Mouse (Mus musculus) kidney, postnatal 14 days (tissue): ENCODE measurements at regions not wholly inside any gene's neighbourhood (a gene's known extent, or its start where the extent isn't known, plus 50 kb on each side); places are given as distances from the start of the nearest gene placed in this dataset.

ENCODE experiments used
- DNase-seq: peaks from one replicate; pipeline ENCODE4 v3.0.0; 2022; ENCODE audit warnings: mixed read lengths

- DNase-seq: no peak
These were observed 271.5 kb upstream of the Slc24a2 start for GRCm38 (mm10) chr4:87501791-87502190.

- DNase-seq: no peak
These were observed 270.2 kb upstream of the Slc24a2 start for GRCm38 (mm10) chr4:87500441-87500840.

- no peak for DNase-seq
These were observed 257.5 kb upstream of the Slc24a2 start for GRCm38 (mm10) chr4:87487798-87488197.

DNA sequence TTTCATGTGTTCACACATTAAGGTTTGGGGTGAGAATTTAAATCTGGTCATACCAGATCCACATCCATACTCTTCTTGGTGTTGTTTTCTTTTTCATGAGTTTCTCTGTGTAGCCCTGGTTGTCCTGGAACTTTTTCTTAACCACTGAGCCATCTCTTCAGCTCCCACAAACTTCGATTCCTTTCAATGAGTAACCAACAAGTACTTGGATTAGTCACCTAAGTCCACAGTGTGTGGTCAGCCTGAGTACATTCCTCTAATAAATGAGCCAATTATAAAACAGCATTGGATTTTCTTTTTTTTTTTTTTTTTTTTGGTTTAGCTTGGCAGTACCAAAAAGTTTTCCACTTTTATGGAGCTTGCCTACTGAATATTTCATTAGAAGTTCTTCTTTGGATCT lies 245.3 kb upstream of the Slc24a2 start:
- DNase-seq: no peak

GRCm38 (mm10) chr4:87473331-87474039 lies 243.2 kb upstream of the Slc24a2 start:
- no peak for DNase-seq

DNA sequence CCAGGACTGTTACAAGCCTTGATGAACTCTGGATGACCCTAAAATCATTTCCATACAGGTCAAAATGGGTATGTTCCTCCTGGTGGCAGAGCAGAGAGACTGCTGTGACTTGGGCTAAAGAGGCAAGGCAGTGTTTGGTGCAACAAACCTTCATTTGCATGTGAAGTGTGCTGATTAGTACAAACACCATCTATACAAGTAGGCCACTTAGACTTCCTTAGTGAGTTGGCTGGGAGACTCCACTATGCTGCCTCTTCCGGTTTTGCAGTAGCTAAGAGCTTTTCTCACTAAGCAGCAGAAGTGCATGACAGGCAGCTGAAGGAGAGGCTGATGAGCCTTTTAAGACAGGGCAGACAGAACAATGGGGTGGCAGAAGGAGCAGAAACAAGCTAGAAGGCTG lies 242.5 kb upstream of the Slc24a2 start:
- DNase-seq: no peak

GRCm38 (mm10) chr4:87471385-87471784 lies 241.1 kb upstream of the Slc24a2 start:
- DNase-seq: no peak

GRCm38 (mm10) chr4:87467600-87467999 lies 237.3 kb upstream of the Slc24a2 start:
- DNase-seq: no peak

DNA sequence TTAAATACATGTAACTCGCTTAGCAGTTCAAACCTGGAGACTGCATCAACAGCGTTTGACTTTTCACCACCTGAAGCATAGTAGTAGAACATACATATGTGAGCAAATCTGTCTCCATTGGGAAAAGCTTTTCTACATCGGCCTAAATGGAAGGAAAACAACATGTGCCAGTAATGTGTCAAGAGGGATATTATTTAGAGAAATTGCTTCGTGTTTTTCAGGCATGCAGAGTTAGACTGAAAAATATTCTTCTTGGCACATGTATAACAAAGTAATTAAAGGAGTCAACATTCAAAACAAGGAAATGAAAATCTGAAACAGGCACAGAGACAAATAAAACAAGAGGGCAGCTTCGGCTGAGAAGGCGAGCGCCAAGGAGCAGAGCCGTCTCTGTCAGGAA lies 236.7 kb upstream of the Slc24a2 start:
- peak; percentile 31 for DNase-seq

- DNase-seq: no peak
These were observed 231.1 kb upstream of the Slc24a2 start for GRCm38 (mm10) chr4:87461181-87461912.

DNA sequence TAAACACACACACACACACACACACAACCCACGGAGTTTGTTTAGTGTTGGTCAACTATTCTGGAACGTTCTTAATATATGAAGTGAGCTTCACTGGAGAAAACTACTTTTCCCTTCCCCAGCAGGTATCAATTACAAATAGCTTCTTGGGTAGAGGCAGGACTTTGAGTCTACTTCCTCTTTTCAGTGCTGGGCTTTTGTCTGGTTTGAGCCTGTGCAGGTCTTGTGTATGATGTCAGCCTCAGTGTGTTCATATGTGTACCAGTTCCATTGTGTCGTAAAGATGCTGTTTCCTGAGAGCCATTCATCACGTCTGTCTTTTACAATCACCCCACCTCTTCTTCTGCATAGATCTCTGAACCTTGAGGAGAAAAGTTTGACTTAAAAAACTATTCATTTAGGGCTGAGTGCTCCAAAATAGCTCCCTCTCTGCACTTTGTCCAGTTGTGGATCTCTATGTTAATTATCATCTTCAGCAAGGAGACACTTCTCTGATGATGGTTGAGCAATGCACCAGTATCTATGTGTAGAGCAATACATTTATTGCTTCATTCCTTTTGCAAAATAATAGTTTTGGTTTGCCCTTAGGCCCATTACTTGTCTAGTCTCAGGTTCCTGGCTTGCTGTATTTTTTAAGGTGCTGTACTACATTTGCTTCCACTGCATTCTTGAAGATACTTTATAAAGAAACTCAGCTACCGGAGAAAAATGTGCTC lies 225.7 kb upstream of the Slc24a2 start:
- DNase-seq: no peak

GRCm38 (mm10) chr4:87452122-87452521 lies 221.8 kb upstream of the Slc24a2 start:
- DNase-seq: no peak

GRCm38 (mm10) chr4:87451251-87451650 lies 221.0 kb upstream of the Slc24a2 start:
- DNase-seq: peak; percentile 36

DNA sequence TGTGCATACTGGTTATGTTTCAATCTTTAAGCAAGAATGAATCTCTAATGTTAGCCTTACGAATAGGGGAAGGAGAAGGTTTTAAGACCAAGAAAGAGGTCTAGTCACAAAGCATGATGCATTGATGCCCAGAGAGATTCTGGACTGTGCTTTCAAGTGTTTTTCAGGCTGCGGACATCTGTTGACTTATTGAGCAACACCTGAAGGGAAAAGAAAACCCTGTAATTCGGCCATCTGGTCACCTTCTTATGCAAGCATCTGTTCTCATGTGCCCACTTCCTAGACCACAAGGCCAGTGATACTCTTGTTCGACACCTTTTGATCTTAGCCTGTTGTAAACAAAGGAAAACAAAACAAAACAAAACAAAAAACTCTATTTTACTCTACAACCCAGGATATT lies 218.1 kb upstream of the Slc24a2 start:
- DNase-seq: no peak

- no peak for DNase-seq
These were observed 216.6 kb upstream of the Slc24a2 start for GRCm38 (mm10) chr4:87446856-87447255.

DNA sequence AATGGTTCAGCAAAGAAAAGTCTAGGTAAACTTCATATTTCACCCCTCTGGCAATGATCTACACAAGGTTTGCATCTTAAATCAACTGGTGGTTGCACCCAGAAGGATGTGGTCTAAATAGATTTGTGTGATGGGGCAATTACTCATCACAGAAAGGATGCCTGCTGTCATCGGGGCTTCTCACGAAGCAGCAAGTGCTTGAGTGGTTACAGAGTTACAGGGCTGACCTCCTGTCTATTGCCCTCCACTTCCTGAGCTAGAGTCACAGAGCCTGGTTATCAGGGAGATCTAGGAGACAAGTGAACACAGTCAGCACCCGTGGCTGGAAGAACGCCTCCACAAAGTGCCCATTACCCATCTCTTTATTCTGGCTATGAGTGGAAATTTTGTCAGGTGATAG lies 203.9 kb upstream of the Slc24a2 start:
- DNase-seq: no peak

DNA sequence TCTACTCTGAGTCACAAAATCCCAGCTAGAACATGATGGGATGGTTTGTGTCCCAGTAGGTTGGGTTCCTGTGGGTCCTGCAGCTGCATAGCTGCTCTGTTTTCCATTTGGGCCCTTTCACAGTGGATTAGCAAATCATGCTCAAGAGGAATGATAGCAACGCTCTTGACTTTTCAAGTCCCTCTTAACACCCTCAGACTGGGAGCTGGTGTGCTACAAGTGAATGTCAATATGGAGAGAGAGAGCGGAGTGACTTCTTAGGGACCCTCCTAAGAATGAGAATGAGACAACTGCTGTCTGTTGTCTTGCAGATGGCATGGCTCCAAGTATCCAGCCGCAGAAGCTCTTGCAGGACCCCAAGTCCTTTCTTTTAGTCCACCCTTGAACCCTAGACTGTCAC lies 198.1 kb upstream of the Slc24a2 start:
- no peak for DNase-seq

- DNase-seq: no peak
These were observed 193.8 kb upstream of the Slc24a2 start for GRCm38 (mm10) chr4:87424066-87424465.

DNA sequence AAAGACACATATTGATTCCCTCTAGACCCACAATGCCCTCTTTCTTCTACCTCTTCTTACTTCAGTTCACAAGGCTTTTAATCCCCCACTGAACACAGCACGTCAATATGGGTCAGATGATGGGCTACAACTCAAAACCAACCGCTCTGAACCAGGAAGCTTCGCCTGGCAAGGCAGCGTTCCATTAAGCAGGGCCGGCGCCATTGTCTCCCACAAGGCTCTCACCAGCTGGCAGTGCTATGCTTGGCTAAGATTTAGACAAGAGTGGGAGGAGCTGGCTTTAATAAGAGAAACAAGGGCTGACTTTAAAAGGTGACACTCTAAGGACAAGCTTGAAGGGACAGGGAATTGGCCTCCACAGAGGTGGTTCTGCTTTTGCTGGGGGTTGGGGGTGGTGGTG lies 192.3 kb upstream of the Slc24a2 start:
- no peak for DNase-seq

- DNase-seq: peak; percentile 24
These were observed 173.1 kb upstream of the Slc24a2 start for GRCm38 (mm10) chr4:87403354-87403753.

DNA sequence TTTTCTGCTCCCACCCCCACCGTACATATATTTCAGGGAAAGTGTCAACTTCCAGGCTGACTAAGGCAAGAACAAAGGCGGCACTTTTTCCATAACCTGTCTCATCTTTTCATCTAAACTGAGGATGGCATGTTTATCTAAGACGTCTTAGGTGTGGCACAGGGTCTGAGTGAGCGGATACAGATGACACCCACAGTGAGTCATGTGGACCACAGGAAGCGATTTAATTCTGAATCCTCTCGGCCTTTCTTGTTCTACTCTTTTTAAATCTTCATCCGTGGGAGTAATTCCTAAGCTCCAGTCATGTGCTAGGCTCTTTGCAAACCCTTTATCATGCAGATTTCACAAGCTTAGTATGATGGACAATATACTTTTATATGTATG lies 171.9 kb upstream of the Slc24a2 start:
- DNase-seq: no peak

DNA sequence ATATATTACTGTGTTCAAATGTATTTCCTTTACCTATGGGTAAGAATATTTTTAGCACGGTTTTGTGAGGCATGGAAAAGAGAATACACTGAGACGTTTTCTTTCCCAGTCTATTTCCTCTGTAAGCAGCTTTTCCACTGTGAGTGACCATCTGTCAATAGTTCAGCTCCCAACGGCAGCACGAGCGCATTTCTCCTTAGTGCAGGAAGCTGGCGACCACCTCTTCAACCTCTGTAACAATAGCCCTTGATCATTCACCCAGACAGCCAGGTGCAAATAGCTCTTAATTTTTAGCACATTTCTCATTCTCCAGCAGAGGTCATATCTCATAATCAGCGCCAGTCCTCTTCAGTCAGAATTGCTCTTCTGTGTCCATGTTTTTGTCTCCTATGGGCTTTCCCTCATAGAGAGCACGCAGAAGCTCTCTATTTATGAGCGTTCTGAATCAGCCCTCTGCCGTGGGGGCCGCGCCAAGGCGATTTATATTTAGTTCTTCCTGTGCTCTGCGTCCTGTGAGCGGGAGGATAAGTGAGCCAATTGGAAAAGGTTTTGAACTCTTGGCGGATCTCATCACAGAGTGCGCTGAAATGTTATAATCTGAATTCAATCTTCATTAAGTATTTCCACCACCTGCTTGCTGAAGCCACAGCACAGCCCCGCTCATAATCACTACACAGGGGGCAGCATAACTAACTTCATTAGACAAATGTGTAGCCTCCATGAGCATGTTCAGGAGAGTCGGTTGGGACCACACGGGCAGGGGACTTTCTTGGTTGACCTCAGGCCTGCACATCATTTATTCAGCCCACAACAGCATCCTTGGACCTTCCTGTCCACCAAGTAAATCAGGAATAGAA lies 171.3 kb upstream of the Slc24a2 start:
- DNase-seq: peak; percentile 39

DNA sequence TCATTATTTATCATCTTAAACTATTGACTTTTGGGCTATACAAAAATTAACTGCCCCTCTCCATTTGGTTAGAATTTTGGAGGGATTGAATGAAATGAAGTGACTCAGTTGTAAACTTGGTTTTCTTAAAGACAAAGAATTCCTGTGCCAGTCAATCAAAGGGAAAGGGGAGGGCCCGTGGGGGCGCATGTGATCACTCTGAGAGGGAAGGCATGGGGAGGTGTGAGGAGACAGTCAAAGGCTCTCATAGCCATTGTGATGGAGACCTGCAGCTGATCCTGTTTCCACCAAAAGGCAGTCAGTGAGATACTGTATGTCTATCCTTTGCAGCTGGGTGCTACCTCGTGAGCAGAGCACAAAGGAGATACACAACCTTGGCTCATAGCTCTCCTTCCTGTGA lies 156.6 kb upstream of the Slc24a2 start:
- no peak for DNase-seq
